Mouse (Mus musculus) forelimb bud, embryonic 11.5 days (tissue): ENCODE measurements around the gene Myo18a.

Experiments
- DNase-seq: peaks from one replicate; pipeline ENCODE4 v3.0.0-alpha.2; 2012; ENCODE audit warnings: low read depth, low spot score

Gene Myo18a

DNA sequence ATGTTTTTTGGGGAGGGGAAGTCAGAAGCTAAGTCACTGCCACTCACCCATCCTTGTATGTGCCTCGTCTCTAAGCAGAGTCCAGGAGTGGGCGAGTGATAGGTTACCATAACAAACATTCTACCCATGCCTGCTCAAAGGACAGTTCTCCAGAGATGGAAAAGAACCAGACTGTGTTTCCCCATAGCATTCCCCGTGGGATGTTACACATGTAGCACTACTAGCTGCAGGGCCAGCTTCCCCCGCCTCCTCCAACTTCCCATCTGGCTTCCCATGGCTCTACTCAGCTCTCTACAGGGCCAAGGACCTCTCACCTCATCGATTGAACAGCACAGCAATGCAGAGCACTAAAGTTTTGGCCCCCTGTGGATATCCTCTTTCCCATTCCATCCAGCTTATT is 32.2 kb downstream of the Myo18a start:
- no peak for DNase-seq

DNA sequence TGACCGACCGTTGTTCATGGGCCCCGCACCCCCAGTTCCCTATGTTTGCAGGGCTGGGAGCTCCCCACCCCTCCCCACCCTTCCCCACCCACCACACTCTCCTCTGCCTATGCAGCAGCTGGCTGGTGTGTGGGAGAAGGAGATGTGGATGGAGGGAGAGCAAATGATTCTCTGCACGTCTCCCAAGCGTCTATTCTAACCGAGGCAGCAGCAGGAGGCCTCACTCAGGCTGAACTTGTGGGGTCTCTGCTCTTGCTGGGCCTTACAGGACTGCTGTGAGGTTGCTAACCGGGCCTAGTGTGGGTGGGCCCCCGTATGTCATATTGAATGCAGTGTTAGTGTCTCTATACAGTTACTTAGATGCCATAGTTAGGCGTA is 37.4 kb downstream of the Myo18a start:
- no peak for DNase-seq

DNA sequence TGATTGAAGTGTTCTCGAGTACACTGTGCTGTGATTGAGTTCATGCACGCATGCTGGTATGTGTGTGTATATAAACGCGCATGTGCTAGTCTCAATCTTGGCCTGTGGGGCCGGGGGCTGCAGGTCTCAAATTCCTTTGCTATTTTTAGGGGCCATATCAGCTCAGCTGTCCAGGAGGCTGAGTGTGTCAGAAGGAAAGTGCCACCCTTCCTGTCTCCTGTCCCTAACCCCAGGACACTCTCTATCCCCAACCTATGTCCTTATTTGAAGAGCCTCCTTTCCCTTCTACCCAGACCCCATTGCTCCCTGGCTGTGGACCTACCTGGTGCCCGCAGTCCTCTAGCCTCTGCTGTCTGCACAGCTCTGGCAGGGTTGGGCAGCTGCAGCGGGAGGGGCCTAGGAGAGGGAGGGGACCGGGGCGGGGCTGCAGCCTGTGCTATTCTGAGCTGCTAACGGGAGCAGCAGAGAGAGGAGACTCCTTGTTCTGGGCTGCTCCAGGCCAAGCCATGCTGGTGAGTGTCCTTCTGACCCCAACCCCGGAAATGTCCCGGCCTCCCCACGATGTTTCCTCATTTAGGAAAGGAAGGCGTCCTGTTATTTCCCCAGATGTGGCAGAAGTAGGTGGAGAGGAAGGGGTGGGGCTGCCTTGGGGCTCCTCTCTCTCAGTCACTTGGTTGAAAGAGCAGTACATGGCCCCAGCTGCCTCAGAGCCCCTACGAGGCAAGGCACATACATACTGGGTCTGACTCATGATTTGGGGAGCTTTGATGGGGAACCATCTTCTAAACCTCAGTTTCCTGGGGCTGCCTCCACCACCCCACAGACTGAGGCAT is 38.0 kb downstream of the Myo18a start:
- no peak for DNase-seq

GRCm38 (mm10) chr11:77802341-77802865 is 39.4 kb downstream of the Myo18a start:
- DNase-seq: no peak

- no peak for DNase-seq
Observed at GRCm38 (mm10) chr11:77806218-77806617, 43.2 kb downstream of the Myo18a start.

DNA sequence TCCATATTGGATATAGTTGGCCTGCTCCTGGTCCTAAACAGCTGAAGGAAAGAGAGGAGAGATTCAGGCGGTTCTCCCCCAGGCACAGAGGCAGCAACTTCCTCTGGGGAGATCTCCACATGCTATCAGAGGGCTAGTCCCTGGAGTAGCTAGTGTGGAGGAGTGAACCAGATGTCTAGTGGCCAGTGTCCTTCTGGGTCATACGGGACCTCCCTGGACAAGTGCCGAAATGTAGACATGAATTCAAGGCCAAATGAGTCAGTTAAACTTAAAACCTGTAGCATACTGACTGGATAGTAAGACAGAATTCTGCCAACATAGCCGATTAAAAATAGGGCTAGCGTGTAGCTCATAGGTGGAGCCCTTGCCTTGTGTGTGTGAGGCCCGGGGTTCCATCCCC is 43.8 kb downstream of the Myo18a start:
- no peak for DNase-seq

DNA sequence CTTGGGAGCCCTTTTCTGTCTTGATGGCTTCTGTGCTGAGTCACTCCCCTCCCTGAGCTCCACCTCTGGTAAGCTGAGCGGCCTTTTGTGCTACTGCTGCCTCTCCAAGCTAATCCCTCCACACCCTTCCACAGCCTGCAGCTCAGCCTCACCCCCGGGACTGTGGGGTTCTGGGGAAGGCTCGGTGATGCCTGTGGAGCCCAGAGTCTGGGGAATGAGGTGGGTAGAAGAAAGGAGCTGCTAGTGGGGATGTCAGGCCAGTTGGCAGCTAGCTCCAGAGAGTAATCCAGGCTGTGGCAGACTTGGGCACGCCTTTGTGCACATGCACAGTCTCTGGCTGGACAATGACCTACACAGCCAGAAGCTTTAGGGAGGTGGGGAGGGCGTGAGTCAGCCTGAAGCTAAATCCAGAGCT is 45.0 kb downstream of the Myo18a start:
- DNase-seq: no peak

- no peak for DNase-seq
Observed at GRCm38 (mm10) chr11:77809215-77809614, 46.2 kb downstream of the Myo18a start.

DNA sequence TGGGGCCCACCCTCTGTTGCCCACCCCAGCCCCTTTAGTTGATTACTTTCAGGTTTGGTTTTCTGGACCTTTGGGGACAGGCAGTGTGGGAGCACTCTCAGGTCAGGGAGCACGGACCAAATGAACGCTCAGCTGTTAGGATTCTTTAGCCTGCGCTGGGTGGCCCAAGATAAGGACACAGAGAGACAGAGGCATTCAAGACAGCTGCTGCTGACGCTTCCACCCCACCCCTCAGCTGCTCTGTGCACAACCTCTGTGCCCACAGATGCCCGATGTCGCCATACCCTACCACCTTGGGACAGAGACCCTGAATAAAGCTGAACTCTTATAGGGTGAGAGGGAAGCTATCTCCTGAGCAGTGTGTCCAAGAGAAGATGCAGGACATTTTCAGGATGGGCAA is 47.0 kb downstream of the Myo18a start:
- no peak for DNase-seq

DNA sequence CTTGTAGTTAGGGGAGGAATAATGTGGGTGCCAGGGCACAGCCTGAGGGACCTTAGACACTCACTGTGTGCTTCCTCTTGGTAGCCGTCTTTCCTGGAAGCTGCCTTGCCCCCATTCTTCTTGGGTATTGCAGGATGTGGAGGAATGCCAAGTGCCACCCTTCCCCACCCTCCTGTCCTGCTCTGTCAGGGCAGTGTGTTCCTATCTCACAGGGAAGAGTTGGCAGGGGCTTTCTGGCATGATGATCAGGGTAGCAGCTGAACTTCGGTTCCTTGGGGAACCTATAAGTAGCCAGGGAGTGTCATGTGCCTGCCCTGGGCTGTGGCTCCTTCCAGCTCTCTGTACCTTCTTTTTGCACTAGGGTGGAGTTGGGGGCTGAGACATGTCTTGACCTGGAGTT is 50.9 kb downstream of the Myo18a start:
- no peak for DNase-seq

DNA sequence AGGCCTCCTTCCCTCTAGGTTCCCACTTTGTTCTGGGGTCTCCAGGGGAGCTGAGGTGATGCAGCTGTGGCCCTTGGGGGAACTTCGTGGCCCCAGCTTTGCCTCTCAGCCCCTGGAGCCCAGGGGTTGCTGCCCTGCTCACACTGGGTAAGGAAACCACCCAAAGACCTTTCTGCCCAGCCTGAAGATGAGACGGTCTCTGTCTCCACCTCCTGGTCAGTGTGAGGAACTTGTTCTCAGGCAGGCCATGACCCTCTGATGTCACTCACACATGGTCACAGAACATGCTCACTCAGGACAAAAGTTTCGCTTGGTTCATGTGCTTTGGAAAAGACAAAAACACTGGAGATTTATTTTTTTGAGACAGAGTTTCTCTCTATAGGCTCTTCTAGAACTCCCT is 53.0 kb downstream of the Myo18a start:
- DNase-seq: peak; percentile 49

DNA sequence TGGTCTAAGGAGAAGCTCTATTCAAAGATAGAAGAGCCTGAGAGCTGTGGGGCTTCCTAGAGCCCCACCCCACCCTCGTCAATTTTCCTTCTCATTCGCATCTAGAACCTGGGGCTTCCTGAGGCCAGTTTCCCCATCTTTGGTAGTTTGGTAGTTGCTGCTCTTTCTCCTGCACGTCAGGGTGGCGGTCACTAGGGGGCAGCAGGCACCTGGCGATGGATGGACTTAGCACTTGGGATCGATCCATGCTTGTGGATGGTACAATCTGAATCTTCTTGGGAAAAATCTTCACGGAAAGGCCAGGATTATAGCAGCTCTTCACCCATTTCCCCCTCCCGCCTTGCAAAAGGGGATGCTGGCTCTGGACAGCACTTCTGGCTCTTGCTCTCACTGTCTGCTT is 58.6 kb downstream of the Myo18a start:
- peak; percentile 36 for DNase-seq

DNA sequence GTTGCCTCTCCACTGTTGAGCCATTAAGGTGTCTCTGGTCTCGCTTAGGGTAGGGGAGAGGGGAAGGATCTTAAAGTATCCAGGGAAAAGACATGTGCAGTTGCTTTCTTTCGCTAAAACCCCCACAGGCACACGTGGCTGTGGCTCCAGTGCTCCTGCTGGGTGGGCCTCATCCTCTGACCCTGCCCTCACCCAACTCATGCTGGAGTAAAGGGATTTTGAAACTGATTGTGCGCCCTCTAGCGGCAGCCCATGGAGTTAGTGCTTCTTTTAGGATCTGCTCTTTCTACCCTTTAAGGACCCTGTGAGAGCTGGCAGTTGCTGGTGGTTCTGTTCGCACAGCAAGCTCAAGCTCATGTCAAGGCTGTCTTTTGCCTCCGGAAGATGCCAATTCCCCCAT is 59.7 kb downstream of the Myo18a start:
- DNase-seq: peak; percentile 82

DNA sequence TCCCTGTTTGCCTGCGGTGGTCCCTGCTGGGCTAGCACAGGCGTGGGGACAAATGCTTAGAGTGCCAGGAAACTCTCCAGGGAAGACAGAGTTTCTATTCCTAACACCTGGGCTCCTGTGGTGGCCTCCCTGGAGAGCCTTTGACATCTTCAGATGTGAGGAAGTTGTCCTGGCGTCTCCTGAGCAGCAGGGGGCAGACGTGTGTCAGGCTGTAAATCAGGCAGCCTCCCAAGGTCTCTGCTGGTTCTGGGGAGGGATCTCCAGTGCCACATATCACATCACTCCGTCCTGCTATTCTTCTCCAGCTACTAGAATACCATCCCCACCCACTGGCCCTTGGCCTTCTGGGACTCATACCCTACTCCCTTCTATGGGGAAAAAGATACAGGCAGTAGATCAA is 62.8 kb downstream of the Myo18a start:
- peak; percentile 51 for DNase-seq

GRCm38 (mm10) chr11:77826311-77826710 is 63.3 kb downstream of the Myo18a start:
- no peak for DNase-seq

- peak; percentile 88 for DNase-seq
Observed at GRCm38 (mm10) chr11:77827241-77827995, 64.4 kb downstream of the Myo18a start.

- DNase-seq: no peak
Observed at GRCm38 (mm10) chr11:77828163-77828562, 65.1 kb downstream of the Myo18a start.

DNA sequence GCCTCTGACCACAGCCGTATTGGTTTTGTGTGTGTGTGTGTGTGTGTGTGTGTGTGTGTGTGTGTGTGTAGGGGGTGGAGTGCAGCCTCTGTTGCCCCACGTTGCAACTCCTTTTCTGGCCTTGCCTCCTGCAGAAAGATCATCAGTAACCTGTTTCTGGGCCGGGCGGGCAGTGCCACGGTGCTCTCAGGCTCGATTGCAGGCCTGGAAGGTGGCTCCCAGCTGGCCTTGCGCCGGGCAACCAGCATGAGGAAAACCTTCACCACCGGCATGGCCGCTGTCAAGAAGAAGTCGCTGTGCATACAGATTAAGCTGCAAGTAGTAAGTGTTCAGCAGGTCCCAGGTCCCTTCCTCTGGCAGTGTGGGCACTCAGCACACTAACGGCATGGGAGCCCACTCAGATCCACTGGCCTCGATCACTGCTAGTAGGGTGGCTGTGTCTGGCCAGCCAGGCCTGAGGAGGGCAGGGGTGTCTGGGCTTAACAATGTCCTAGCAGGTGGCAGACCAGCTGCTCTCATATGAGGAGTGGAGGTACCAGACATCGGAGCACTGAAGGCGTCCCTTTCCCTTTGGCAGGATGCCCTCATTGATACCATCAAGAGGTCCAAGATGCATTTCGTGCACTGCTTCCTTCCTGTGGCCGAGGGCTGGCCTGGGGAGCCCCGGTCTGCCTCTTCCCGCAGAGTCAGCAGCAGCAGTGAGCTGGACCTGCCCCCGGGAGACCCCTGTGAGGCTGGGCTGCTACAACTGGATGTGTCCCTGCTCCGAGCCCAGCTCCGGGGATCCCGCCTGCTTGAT is 66.2 kb downstream of the Myo18a start:
- no peak for DNase-seq

- no peak for DNase-seq
Observed at GRCm38 (mm10) chr11:77830875-77831274, 67.8 kb downstream of the Myo18a start.

GRCm38 (mm10) chr11:77832541-77832940 is 69.5 kb downstream of the Myo18a start:
- DNase-seq: no peak

GRCm38 (mm10) chr11:77835109-77835508 is 72.1 kb downstream of the Myo18a start:
- no peak for DNase-seq

GRCm38 (mm10) chr11:77836290-77836689 is 73.2 kb downstream of the Myo18a start:
- DNase-seq: no peak
